Mouse (Mus musculus) gastrocnemius, adult 2 months (tissue): ENCODE results near the gene Slc22a5. TPM values are rescaled to one million over a fixed set of nuclear protein-coding genes. Genes with fewer than 3 reads are reported as not detected.
"Not testable (repeated sequence)": the region's sequence is repeated elsewhere in the genome, so short reads cannot be mapped to it uniquely, and the experiment has no call there.

ENCODE experiments used
- DNase-seq: peaks from one replicate; pipeline ENCODE4 v3.0.0; 2022
- H3K27ac ChIP-seq: fragments of 200-600 bp; 2 replicates; pipeline ENCODE4 v1.8.1; 2022; ENCODE audit warnings: mild to moderate bottlenecking
- H3K4me3 ChIP-seq: fragments of 200-600 bp; 2 replicates; pipeline ENCODE4 v1.8.1; 2022; ENCODE audit warnings: mild to moderate bottlenecking, moderate library complexity
- CTCF ChIP-seq: fragments of 200-600 bp; IDR thresholded peaks from 2 replicates; pipeline ENCODE4 v1.8.1; 2022; ENCODE audit warnings: antibody characterized with exemption, mild to moderate bottlenecking, moderate library complexity
- intact Hi-C: fragments of 180-260 bp; cut with DNase I; formaldehyde crosslinking; loops from one replicate; pipeline ENCODE4 v1.15.1; 2025
- long read RNA-seq, 2 experiments: library from polyadenylated mRNA; stranded (forward); transcript quantifications; one replicate each; pipeline ENCODE4 v2.0.0; 2021
- total RNA-seq, 2 experiments: library from RNA; stranded (reverse); gene quantifications; 2 replicates each; pipeline ENCODE4 v1.2.3; 2021

Slc22a5 gene
- total RNA-seq, result 10 to 100 TPM in 1 of 2 experiments, 1 to 10 TPM in 1; 7.6 to 11.0 TPM
- long read RNA-seq, experiment 1, transcript Slc22a5-201 (10 exons, 3,062 nt), result major isoform, 20 of 28 reads
- long read RNA-seq, experiment 1, partial matches to known transcripts, result 1 of 28 reads
- long read RNA-seq, experiment 1, other reads (novel, unspliced or antisense), result 7 of 28 reads
- long read RNA-seq, experiment 2, transcript Slc22a5-201 (10 exons, 3,062 nt), result major isoform, 24 of 34 reads
- long read RNA-seq, experiment 2, partial matches to known transcripts, result 2 of 34 reads
- long read RNA-seq, experiment 2, other reads (novel, unspliced or antisense), result 8 of 34 reads

DNA sequence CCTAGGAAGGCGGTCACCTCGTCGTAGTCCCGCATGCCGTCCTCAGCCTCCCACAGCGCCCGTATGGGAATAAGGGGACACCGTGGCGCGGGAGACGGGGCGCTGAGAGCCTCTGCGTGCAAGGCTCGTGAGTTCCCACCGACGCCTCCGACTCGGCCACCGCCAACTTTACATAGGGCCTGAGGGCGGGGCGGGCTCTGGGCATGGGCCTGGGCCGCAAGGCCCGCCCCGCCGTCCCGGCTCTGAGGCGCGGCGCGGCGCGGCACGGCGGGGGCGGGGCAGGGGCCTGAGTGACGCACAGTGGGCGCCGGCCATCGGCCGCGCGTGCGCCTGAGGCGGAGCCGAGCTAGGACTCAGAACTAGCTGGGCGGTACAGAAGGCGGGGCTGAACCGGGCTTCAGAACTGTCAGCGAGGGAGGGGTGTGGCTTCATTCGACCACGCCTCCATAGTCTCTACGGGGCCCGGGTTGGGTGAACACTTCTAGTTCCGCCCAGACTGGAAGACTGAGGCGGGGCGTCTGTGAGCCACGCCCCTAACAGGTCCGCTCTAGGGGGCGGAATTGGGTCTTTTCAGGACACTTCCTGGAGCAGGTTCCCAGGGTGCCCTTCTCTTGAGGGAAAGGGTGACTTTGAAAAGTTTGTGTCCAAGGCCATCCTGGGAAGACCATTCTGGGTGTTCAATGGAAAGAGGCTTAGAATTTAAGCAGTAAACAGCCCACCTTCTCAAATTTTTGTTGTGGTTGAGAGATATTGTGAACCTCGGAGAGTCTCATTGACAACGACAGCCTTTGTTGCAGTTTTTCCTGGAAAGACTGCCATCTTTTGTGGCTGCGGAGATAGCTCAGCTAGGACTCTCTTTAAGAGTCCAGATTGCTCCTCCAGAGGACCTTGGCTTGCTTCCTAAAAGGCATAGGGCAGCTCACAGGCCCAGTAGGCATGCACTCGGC lies at the start of gene Slc22a5:
Gene Slc22a5 (minus strand): TSS at position 156 of the 947 bp plus-strand sequence.
- TF ChIP-seq CTCF, result peak; percentile 33; the same call in 1 of the 2 replicates
- intact Hi-C loops, result no loop called here
- DNase-seq, result peak; percentile 100
- peak within 1 kb of the TSS; percentile 94 for H3K4me3 ChIP-seq
- H3K27ac ChIP-seq, result peak within 1 kb of the TSS; percentile 93

DNA sequence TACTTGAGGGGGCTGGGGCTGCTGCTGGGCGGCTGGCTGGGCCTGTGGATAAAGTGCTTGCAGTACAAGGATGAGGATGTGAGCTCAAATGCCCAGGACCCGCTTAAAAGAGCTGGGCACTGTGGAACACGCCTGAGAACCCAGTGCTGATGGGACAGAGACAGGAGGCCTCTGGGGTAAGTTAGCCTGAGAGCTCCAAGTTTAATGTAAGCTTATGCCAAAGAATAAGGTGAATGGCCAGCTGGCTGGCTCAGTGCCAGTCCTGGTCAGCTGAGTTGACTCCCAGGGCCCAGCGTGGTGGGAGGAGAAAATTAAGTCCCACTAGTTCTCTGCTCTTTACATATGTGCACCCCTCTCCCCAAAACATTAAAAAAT lies 40.5 kb upstream of the Slc22a5 start:
- peak; percentile 25 for DNase-seq
- not testable (repeated sequence) for H3K4me3 ChIP-seq
- intact Hi-C loops, result loop anchor here (2.0 to 10.0 kb wide), 3 partner anchors 55 to 325 kb away; no protein-coding TSS in a partner anchor
- peak overlapping the region; percentile 57; the same call in 1 of the 2 replicates for H3K27ac ChIP-seq

DNA sequence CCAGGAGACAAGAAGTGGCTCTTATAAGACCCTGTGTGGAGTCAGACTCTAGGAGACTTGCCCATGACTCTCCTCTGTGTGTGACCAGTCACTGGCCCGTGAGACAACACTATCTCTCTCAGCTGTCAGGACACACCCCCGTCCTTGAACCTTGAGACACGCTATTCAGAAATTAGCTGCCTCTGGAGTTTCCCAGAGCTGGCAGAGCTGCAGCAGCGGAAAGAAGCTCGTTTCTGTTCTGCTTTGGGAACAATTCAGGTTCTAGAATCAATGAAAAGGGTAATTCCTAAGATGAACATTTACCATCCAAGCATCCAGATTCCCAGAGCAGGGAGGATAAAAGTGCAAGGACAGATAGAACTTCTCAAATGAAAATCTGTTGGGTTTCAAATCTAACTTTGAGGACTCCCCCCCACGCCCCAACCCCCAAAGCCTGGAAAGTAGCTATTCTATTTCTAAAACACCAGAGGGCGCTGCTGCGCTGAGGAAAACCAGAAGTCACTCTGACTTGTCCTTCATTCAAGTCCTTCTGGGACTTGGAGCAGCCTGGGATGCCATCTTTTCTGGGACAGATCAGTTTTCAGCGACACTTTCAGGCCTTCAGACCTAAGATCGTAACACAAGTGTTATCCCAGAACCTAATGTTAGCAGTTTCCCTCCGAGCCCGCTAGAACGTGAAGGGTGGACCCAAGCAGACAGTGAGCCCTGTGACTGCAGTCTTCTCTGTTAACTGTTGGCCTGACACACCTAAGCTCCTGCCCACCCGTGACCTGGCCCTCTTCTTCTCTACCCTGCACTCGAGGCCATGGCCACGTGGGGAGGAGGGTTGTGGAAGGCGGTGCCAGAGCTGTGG lies 39.9 kb upstream of the Slc22a5 start:
- H3K4me3 ChIP-seq, result peak overlapping the region; percentile 21; the same call in 1 of the 2 replicates
- H3K27ac ChIP-seq, result peak overlapping the region; percentile 57; the same call in 1 of the 2 replicates
- peak; percentile 72 for TF ChIP-seq CTCF
- DNase-seq, result peak; percentile 69
- intact Hi-C loops, result loop anchor here (2.0 to 10.0 kb wide), 3 partner anchors 56 to 325 kb away; no protein-coding TSS in a partner anchor

DNA sequence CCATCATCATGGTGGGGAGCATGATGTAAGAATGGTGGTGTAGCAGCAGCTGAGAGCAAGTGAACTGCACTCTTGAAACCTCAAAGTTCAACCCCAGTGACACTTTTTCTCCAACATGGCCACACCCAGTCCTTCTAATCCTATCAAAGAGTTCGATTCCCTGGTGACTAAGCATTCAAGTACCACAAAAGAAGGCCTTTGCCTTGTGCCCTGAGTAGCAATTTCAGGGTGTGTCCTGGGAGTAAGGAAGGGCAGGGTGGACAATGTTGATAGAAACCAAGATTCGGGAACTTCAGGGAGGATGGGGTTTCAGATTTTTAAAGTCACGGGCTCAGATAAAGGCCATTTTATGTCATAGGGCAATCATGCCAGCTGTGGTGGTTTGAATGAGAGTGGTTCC lies 38.3 kb upstream of the Slc22a5 start:
- DNase-seq, result no peak
- intact Hi-C loops, result loop anchor here (2.0 to 10.0 kb wide), 3 partner anchors 58 to 327 kb away; no protein-coding TSS in a partner anchor
- no peak overlapping the region for H3K27ac ChIP-seq

DNA sequence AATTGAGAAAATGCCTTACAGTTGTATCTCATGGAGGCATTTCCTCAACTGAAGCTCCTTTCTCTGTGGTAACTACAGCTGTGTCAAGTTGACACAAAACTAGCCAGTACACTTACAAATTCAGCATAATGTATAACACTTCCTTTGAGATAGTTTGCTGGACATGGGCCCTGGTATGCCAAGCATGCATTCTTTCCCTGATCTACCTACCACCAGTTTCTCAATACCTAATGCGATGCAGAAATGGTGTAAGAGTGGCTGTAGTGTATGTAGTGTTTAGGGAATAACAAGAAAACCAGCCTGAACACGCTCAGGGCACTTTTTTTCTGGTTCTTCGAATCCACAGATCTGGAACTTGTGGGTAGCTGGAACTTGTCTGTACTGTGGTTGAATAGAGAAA lies 37.1 kb upstream of the Slc22a5 start:
- intact Hi-C loops, result no loop called here
- no peak for TF ChIP-seq CTCF
- no peak for DNase-seq
- Histone ChIP-seq H3K27ac (no peak overlapping the region), H3K4me3 (no peak overlapping the region)

More for the DNA sequence above, 38.3 kb upstream of the Slc22a5 start:
- H3K4me3 ChIP-seq, result no peak overlapping the region
- no peak for TF ChIP-seq CTCF

DNA sequence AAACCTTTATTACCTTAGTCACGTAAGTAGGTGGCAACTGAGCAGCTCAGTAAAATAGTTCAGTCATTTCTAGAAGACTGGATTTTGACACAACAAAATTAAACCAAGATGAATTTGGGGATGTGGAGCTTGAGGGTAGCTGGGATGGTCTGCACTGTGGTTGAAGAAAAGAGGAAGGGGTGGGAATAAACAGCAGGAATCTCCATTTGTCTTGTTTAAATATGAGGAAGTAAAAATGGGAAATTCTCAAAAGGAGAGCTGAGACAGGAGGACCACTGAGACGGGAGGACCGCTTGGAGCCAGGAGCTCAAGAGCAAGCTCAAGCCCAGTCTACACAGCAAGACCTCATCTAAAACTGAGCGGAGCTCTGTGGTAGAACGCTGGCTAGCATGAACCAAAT lies 34.8 kb upstream of the Slc22a5 start:
- no peak for DNase-seq
- intact Hi-C loops, result no loop called here
- Histone ChIP-seq H3K27ac (no peak overlapping the region), H3K4me3 (no peak overlapping the region)
- no peak for TF ChIP-seq CTCF

DNA sequence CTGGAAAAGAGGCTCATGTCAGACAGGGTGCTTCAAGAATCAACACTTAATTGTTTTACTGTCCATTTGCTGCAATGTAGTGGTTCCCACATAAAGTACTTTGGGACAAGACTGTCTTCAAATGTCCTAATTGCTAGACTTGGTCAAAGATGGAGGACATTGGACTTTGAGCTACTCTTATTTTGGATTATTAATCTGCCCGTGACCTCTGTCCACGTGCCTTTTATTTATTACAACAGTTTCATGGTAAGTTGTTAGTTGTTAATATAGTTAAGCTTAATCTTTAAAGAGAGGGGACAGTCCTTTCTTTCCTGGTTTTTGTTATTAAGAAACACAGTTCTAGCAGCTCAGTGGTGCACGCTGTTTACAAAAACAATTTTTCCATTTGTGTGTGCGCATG lies 27.4 kb upstream of the Slc22a5 start:
- no peak for TF ChIP-seq CTCF
- Histone ChIP-seq H3K4me3 (no peak overlapping the region), H3K27ac (no peak overlapping the region)
- intact Hi-C loops, result no loop called here
- DNase-seq, result no peak

DNA sequence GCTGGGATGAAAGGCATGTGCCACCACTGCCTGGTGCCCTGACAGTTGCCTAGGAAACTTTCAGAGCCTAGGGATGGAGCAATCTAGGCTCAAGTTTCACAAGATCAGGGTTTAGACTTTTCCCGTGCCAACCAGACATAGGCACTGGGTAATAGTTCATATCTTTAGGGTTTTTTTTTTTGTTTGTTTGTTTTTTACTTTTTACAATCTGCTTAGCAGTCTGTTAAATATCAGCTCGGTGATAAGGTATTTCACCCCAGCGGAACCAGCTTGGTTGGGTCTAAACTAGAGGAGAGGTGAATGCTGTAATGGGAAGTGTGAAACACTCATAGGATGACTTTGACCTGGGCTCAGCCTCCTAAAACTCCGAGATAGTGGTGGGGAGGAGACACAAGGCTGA lies 19.6 kb upstream of the Slc22a5 start:
- no peak for TF ChIP-seq CTCF
- intact Hi-C loops, result no loop called here
- H3K4me3 ChIP-seq, result no peak overlapping the region
- no peak for DNase-seq
- no peak overlapping the region for H3K27ac ChIP-seq

DNA sequence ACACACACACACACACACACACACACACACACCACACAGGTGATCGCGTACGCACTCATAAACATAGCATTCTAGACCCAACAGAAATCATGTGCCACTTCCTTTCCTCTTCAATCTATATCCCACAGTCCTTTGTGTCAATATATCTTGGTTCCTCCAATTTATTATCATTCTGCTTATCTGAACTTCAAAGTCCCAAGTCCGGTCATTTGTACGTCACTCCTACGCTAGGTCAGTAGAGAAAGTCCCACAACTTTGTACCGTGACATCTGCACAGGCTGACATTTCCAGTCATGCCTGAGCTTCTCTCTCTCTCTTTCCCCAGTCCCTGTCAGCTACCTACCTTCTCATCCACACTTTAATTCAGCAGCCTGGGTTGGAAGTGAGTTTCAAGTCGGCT lies 17.2 kb upstream of the Slc22a5 start:
- no peak overlapping the region for H3K27ac ChIP-seq
- no peak overlapping the region for H3K4me3 ChIP-seq
- DNase-seq, result no peak
- TF ChIP-seq CTCF, result no peak
- intact Hi-C loops, result no loop called here

DNA sequence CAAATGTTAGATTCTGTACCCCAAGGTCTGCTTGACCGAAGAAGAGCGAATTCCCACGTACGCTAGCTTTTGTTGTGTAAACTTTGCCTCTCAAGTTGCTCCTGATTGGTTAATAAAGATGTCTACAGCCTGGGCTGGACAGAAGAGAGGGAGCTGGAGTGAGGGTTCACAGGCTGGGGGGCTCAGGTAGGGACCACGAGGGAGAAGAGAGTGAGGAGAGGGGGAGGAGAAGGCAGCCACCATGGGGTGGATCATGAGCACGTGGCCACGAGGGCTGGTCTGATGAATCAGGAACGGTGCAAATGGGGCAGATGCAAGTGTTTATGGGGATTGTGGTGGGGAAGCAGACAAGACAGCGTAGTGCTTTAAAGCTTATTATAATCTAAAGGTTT lies 13.1 kb upstream of the Slc22a5 start:
- Histone ChIP-seq H3K4me3 (no peak overlapping the region), H3K27ac (no peak overlapping the region)
- no peak for TF ChIP-seq CTCF

DNA sequence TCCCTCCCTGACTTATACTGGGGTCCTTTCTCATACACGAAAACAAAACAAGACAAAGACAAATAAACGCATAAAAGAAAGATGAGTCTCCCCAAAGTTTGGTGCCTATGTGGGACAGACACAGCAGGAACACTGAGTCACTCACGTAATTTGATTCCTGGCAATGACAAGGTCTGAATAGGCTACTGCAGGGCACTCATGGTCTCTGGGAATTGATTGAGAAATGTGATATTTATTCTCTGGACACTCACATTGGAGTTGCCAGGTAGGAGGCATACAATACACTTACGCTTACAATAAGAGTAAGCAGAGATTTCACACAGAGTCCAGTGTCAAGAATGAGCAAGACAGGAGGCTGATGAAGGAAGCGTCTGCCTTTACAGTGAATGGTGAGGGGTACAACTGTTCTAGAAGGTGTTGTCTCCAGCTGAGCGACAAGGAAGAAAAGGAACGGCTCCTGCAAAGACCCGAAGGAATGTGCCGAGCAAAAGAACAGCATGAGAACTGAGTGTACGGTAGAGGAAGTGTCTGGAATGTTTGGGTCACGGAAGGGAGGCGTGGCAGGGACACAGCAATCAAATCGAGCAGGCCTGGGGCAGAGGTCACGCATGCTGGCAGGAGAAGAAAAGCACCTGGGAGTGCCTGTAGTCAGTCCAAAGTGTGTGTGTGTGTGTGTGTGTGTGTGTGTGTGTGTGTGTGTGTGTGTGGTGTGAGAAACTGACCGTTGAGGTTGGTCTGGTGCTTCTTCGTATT lies 12.5 kb upstream of the Slc22a5 start:
- no peak for TF ChIP-seq CTCF
- Histone ChIP-seq H3K4me3 (no peak overlapping the region), H3K27ac (no peak overlapping the region)
- DNase-seq, result peak; percentile 23
- intact Hi-C loops, result no loop called here

More for the DNA sequence above, 13.1 kb upstream of the Slc22a5 start:
- intact Hi-C loops, result no loop called here
- no peak for DNase-seq
